Mouse (Mus musculus): ENCODE results near the gene Rcsd1.

DNA sequence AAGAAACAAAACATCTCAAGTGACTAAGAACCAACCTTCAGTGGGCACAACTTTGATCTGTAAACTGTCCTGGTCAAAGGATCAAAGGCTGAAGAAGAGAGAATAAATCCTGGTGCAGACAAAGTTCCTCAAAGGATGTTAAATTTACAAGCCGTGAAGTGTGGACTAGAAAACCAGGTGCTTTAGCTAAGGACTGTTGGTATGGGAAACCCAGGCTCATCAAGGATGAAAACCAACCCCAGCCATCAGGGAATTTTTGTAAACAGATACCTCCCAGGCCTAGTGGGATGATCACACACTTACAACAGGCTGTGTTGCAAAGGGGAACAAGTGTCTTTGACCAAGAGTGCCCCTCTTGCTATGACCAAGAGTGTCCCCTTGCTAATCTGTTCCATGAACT is 29.4 kb upstream of the Rcsd1 start:
- no peak for TF ChIP-seq POLR2A (IDR thresholded peaks at IDR 0.05; ENCODE audit: borderline replicate concordance, extremely low read depth, low read depth, low read length)
- no peak for TF ChIP-seq CTCF (IDR thresholded peaks at IDR 0.05; ENCODE audit: insufficient read depth, low read length)

All from lung, adult 2 months (tissue).